Mouse (Mus musculus): ENCODE measurements at regions not wholly inside any gene's neighbourhood (a gene's known extent, or its start where the extent isn't known, plus 50 kb on each side); places are given as distances from the start of the nearest gene placed in this dataset.

DNA sequence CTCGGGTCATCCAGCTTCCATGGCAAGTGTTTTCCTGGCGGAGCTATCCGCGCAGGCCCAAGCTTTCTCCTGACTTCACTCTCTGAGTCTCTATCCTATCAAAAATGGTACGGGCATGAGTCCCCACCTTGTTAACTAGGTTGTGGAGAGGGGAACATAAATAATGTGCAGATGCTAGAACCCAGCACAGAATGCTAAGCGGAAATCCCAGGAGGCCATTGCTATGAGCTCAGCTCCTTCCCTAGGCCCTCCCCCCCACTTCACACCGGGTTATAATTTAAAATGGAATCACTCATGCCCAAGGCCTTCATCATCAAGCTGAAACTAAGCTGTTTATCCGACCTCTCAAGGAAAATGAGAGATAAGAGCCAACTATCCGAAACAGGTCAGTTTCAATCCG, 60.4 kb upstream of the Cd83 start:
- Histone ChIP-seq H3K27me3 (ENCODE audit: control insufficient read depth, insufficient read depth, low read length) (no peaks in the 10 kb centered on the region), H3K36me3 (ENCODE audit: control insufficient read depth, insufficient read depth, low read length) (no peaks in the 10 kb centered on the region), H3K4me1 (ENCODE audit: control insufficient read depth, insufficient read depth, insufficient read length) (no peaks in the 10 kb centered on the region), H3K4me3 (ENCODE audit: extremely low read depth, insufficient read depth, insufficient read length) (no peak overlapping the region), H3K27ac (ENCODE audit: insufficient read depth, low read length) (no peak overlapping the region)
- TF ChIP-seq CTCF (IDR thresholded peaks at IDR 0.05; ENCODE audit: extremely low read depth, insufficient read depth, insufficient read length, insufficient replicate concordance) (no peak), POLR2A (IDR thresholded peaks at IDR 0.05; ENCODE audit: low read depth, low read length) (no peak)
- no peak for DNase-seq (ENCODE audit: low read depth in 1 of 2, low spot score in 2 of 2)
- WGBS = 91% methylated on average over 10 of the region's 10 CpGs

DNA sequence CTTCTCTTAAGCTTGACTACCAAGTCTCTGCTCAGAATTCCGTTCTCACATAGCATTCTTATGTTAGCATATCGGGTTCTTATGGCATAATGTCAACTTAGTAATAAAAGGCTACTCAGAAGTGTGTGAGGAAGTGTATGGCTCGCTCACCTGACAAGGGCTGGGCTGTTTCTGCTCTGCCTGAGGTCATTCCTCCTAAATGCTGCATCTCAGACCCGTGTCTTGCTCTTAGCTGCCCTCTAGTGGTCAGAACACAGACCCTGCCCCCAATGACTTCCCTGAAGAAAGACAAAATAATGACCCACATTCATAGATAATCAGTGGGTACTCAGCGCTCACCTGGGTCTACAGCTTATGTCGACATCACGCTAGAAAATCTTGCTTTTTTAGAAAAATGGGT, 58.9 kb upstream of the Cd83 start:
- Histone ChIP-seq H3K27ac (ENCODE audit: insufficient read depth, low read length) (no peak overlapping the region), H3K4me3 (ENCODE audit: extremely low read depth, insufficient read depth, insufficient read length) (no peak overlapping the region), H3K36me3 (ENCODE audit: control insufficient read depth, insufficient read depth, low read length) (no peaks in the 10 kb centered on the region), H3K4me1 (ENCODE audit: control insufficient read depth, insufficient read depth, insufficient read length) (no peaks in the 10 kb centered on the region), H3K27me3 (ENCODE audit: control insufficient read depth, insufficient read depth, low read length) (no peaks in the 10 kb centered on the region)
- peak; percentile 53 for DNase-seq (ENCODE audit: low read depth in 1 of 2, low spot score in 2 of 2)
- TF ChIP-seq CTCF (IDR thresholded peaks at IDR 0.05; ENCODE audit: extremely low read depth, insufficient read depth, insufficient read length, insufficient replicate concordance) (peak; percentile 67; the same call in 1 of the 2 replicates), POLR2A (IDR thresholded peaks at IDR 0.05; ENCODE audit: low read depth, low read length) (no peak)
- 23% methylated on average over 7 of the region's 7 CpGs for WGBS

DNA sequence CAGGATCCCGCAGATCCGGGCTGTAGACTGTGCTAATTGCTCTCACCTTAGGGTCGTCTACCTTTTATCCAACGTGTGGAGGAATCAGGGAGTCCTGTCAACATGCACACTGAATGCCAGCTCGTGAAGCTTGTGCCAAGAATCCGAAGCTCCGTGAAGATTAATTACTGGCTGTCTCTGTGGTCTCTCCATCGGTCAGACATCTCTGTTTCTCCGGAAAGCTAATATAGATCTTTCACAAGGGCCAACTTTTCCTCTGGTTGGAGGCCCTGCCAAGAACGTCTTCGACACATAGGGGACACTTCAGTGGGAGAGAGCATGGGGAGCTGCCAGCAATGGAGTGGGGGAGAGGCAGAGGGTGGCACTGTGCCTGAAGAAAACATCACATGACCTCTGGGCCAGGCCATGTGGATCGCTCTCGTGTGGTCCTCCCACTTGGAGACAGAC, 57.7 kb upstream of the Cd83 start:
- 86% methylated on average over 13 of the region's 13 CpGs for WGBS
- H3K4me3 ChIP-seq (ENCODE audit: extremely low read depth, insufficient read depth, insufficient read length) = no peak overlapping the region

DNA sequence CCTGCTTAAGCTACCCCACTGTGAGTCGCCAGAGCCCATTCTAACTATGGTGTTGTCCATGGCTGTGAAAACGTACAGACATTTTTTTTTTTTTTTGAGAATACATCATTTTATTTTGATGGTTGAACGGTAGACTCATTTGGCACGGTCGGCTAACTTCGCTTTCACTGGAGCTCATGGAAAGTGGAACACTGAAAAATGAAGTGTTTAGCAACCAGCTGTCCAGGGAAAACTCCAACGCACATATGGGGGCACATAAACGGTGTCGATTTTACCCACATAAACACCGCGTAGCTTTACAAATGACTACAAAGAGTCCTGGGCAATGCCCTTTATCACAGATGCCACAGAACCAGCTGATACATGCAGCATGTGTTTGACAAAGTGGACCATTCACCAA, 55.0 kb upstream of the Cd83 start:
- H3K27me3 ChIP-seq (ENCODE audit: control insufficient read depth, insufficient read depth, low read length) = no peaks in the 10 kb centered on the region
- H3K27ac ChIP-seq (ENCODE audit: insufficient read depth, low read length) = no peak overlapping the region
- 90% methylated on average over 11 of the region's 11 CpGs for WGBS
- H3K4me3 ChIP-seq (ENCODE audit: extremely low read depth, insufficient read depth, insufficient read length) = no peak overlapping the region
- no peak for TF ChIP-seq CTCF (IDR thresholded peaks at IDR 0.05; ENCODE audit: extremely low read depth, insufficient read depth, insufficient read length, insufficient replicate concordance)
- TF ChIP-seq POLR2A (IDR thresholded peaks at IDR 0.05; ENCODE audit: low read depth, low read length) = no peak
- H3K4me1 ChIP-seq (ENCODE audit: control insufficient read depth, insufficient read depth, insufficient read length) = no peaks in the 10 kb centered on the region
- no peaks in the 10 kb centered on the region for H3K36me3 ChIP-seq (ENCODE audit: control insufficient read depth, insufficient read depth, low read length)
- no peak for DNase-seq (ENCODE audit: low read depth in 1 of 2, low spot score in 2 of 2)

More for the DNA sequence above, 57.7 kb upstream of the Cd83 start:
- no peaks in the 10 kb centered on the region for H3K27me3 ChIP-seq (ENCODE audit: control insufficient read depth, insufficient read depth, low read length)
- TF ChIP-seq CTCF (IDR thresholded peaks at IDR 0.05; ENCODE audit: extremely low read depth, insufficient read depth, insufficient read length, insufficient replicate concordance) (no peak), POLR2A (IDR thresholded peaks at IDR 0.05; ENCODE audit: low read depth, low read length) (no peak)
- no peaks in the 10 kb centered on the region for H3K4me1 ChIP-seq (ENCODE audit: control insufficient read depth, insufficient read depth, insufficient read length)
- no peak overlapping the region for H3K27ac ChIP-seq (ENCODE audit: insufficient read depth, low read length)
- no peaks in the 10 kb centered on the region for H3K36me3 ChIP-seq (ENCODE audit: control insufficient read depth, insufficient read depth, low read length)
- DNase-seq (ENCODE audit: low read depth in 1 of 2, low spot score in 2 of 2) = no peak

DNA sequence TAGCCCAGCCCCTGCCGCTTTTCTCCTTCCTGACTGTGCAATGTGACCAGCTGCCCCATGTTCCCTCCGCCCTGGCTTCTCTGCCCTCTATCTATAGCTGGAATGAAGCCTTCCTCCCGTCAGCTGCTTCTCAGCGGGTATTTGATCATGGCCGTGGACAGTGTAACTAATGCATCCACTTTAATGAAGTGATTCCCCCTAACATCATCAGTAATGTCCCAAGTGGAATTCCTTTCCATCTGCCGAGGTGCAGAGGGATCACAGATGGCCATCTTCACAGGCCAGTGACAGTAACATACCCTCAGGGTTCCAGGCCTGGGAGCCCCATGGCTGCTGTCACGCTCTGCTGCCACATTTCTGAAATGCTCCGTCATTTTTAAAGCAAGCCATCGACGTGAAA, 51.5 kb upstream of the Cd83 start:
- Histone ChIP-seq H3K4me1 (ENCODE audit: control insufficient read depth, insufficient read depth, insufficient read length) (no peaks in the 10 kb centered on the region), H3K27ac (ENCODE audit: insufficient read depth, low read length) (no peak overlapping the region), H3K36me3 (ENCODE audit: control insufficient read depth, insufficient read depth, low read length) (no peaks in the 10 kb centered on the region), H3K4me3 (ENCODE audit: extremely low read depth, insufficient read depth, insufficient read length) (no peak overlapping the region), H3K27me3 (ENCODE audit: control insufficient read depth, insufficient read depth, low read length) (no peaks in the 10 kb centered on the region)
- TF ChIP-seq CTCF (IDR thresholded peaks at IDR 0.05; ENCODE audit: extremely low read depth, insufficient read depth, insufficient read length, insufficient replicate concordance) = no peak
- TF ChIP-seq POLR2A (IDR thresholded peaks at IDR 0.05; ENCODE audit: low read depth, low read length) = no peak
- WGBS = 85% methylated on average over 10 of the region's 10 CpGs
- no peak for DNase-seq (ENCODE audit: low read depth in 1 of 2, low spot score in 2 of 2)

DNA sequence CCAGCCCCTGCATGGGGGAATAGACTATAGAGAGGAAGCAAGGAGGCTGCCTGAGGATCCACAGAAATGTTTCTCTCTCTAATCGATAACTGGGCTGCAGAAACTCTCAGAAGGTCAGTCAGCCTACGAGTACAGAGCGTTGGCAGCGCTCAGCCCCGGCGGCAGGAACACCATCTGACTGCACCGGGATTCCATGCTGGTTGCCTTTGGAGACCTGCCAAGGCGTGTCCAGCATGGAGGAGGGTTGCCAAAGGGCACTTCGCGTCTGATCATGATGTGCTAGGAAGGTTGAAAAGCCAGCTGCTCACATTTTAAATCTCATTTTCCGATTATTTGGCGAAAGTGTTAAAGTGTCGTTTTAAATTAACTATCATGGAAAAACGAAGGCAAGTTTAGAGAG, 49.9 kb upstream of the Cd83 start:
- 91% methylated on average over 14 of the region's 14 CpGs for WGBS
- no peak for TF ChIP-seq POLR2A (IDR thresholded peaks at IDR 0.05; ENCODE audit: low read depth, low read length)
- TF ChIP-seq CTCF (IDR thresholded peaks at IDR 0.05; ENCODE audit: extremely low read depth, insufficient read depth, insufficient read length, insufficient replicate concordance) = no peak
- Histone ChIP-seq H3K4me1 (ENCODE audit: control insufficient read depth, insufficient read depth, insufficient read length) (no peaks in the 10 kb centered on the region), H3K36me3 (ENCODE audit: control insufficient read depth, insufficient read depth, low read length) (no peaks in the 10 kb centered on the region), H3K4me3 (ENCODE audit: extremely low read depth, insufficient read depth, insufficient read length) (no peak overlapping the region), H3K27ac (ENCODE audit: insufficient read depth, low read length) (no peak overlapping the region), H3K27me3 (ENCODE audit: control insufficient read depth, insufficient read depth, low read length) (no peaks in the 10 kb centered on the region)
- no peak for DNase-seq (ENCODE audit: low read depth in 1 of 2, low spot score in 2 of 2)
